Mouse (Mus musculus): Measurements from ENCODE around the gene Gm20547.
A peak's percentile ranks its signal among the peaks of the same experiment; 100 is the strongest.

The Gm20547 gene

GRCm38 (mm10) chr17:34896366-34896765, 14.5 kb upstream of the Gm20547 start:
- no peak for DNase-seq (ENCODE audit: low spot score in 2 of 2)

- DNase-seq (ENCODE audit: low spot score in 2 of 2): no peak
Measured at GRCm38 (mm10) chr17:34895724-34896123, 13.9 kb upstream of the Gm20547 start.

GRCm38 (mm10) chr17:34894801-34895530, 13.1 kb upstream of the Gm20547 start:
- peak; percentile 29 to 52 for DNase-seq (ENCODE audit: low spot score in 2 of 2)

- DNase-seq (ENCODE audit: low spot score in 2 of 2): peak; percentile 88 to 89
Measured at GRCm38 (mm10) chr17:34894074-34894597, 12.3 kb upstream of the Gm20547 start.

- no peak for DNase-seq (ENCODE audit: low spot score in 2 of 2)
Measured at GRCm38 (mm10) chr17:34893072-34893824, 11.4 kb upstream of the Gm20547 start.

GRCm38 (mm10) chr17:34891377-34891776, 9.5 kb upstream of the Gm20547 start:
- no peak for DNase-seq (ENCODE audit: low spot score in 2 of 2)

GRCm38 (mm10) chr17:34890074-34890743, 8.4 kb upstream of the Gm20547 start:
- no peak for DNase-seq (ENCODE audit: low spot score in 2 of 2)

- no peak for DNase-seq (ENCODE audit: low spot score in 2 of 2)
Measured at GRCm38 (mm10) chr17:34887942-34888341, 6.1 kb upstream of the Gm20547 start.

- DNase-seq (ENCODE audit: low spot score in 2 of 2): no peak
Measured at GRCm38 (mm10) chr17:34885615-34886014, 3.8 kb upstream of the Gm20547 start.

GRCm38 (mm10) chr17:34884704-34885103, 2.9 kb upstream of the Gm20547 start:
- no peak for DNase-seq (ENCODE audit: low spot score in 2 of 2)

- no peak for DNase-seq (ENCODE audit: low spot score in 2 of 2)
Measured at GRCm38 (mm10) chr17:34883332-34883731, 1.5 kb upstream of the Gm20547 start.

GRCm38 (mm10) chr17:34881166-34881565, 676 bp downstream of the Gm20547 start:
- DNase-seq (ENCODE audit: low spot score in 2 of 2): no peak

- no peak for DNase-seq (ENCODE audit: low spot score in 2 of 2)
Measured at GRCm38 (mm10) chr17:34879336-34879879, 2.4 kb downstream of the Gm20547 start, which contains the start of gene Zbtb12. Gene Zbtb12, plus strand, starts transcription at chr17:34879483.

GRCm38 (mm10) chr17:34874321-34874720, 7.5 kb downstream of the Gm20547 start:
- no peak for DNase-seq (ENCODE audit: low spot score in 2 of 2)

- DNase-seq (ENCODE audit: low spot score in 2 of 2): no peak
Measured at GRCm38 (mm10) chr17:34865981-34866380, 15.9 kb downstream of the Gm20547 start.

- no peak for DNase-seq (ENCODE audit: low spot score in 2 of 2)
Measured at GRCm38 (mm10) chr17:34862416-34863081, 19.3 kb downstream of the Gm20547 start, which contains the start of gene Cfb. Gene Cfb, minus strand, starts transcription at chr17:34862518.

- no peak for DNase-seq (ENCODE audit: low spot score in 2 of 2)
Measured at GRCm38 (mm10) chr17:34861704-34862415, 20.0 kb downstream of the Gm20547 start.

GRCm38 (mm10) chr17:34860514-34860913, 21.3 kb downstream of the Gm20547 start:
- no peak for DNase-seq (ENCODE audit: low spot score in 2 of 2)

GRCm38 (mm10) chr17:34858670-34859069, 23.2 kb downstream of the Gm20547 start:
- no peak for DNase-seq (ENCODE audit: low spot score in 2 of 2)

GRCm38 (mm10) chr17:34855825-34856224, 26.0 kb downstream of the Gm20547 start:
- peak in 1 of 2 experiments; percentile 32 for DNase-seq (ENCODE audit: low spot score in 2 of 2)

- DNase-seq (ENCODE audit: low spot score in 2 of 2): no peak
Measured at GRCm38 (mm10) chr17:34854761-34855160, 27.1 kb downstream of the Gm20547 start.

Data from right cerebral cortex, adult 2 months (tissue).